Mouse (Mus musculus) heart, embryonic 11.5 days (tissue): ENCODE measurements around the gene Pskh1. TPM values are rescaled to one million over a fixed set of nuclear protein-coding genes. Genes with fewer than 3 reads are reported as not detected.

Experiments used
- ATAC-seq: fragments of 200-750 bp; cut with Nextera tagmentation; replicated peaks from 2 replicates; pipeline ENCODE4 v1.8.0; 2017; ENCODE audit warnings: moderate library complexity; ENCODE audit not compliant: insufficient number of reproducible peaks, low FRiP score, low TSS enrichment
- H3K27ac ChIP-seq: fragments of 300-500 bp; sonication (generic); 2 replicates; pipeline ENCODE4 v1.5.1; 2014; ENCODE audit warnings: mild to moderate bottlenecking, low read depth, low read length
- H3K27me3 ChIP-seq: fragments of 300-500 bp; sonication (generic); 2 replicates; pipeline ENCODE4 v1.6.1; 2014; ENCODE audit warnings: mild to moderate bottlenecking, low read length, mixed read lengths; ENCODE audit not compliant: control insufficient read depth, insufficient read depth
- H3K36me3 ChIP-seq: fragments of 300-500 bp; sonication (generic); 2 replicates; pipeline ENCODE4 v1.6.1; 2014; ENCODE audit warnings: mild to moderate bottlenecking, low read length, moderate library complexity, mixed read lengths; ENCODE audit not compliant: control insufficient read depth, insufficient read depth
- H3K4me1 ChIP-seq: fragments of 300-500 bp; sonication (generic); 2 replicates; pipeline ENCODE4 v1.6.1; 2014; ENCODE audit warnings: low read length; ENCODE audit not compliant: control insufficient read depth, insufficient read depth
- H3K4me2 ChIP-seq: fragments of 300-500 bp; sonication (generic); 2 replicates; pipeline ENCODE4 v1.6.1; 2014; ENCODE audit warnings: mild to moderate bottlenecking, moderate library complexity
- H3K4me3 ChIP-seq: fragments of 300-500 bp; sonication (generic); 2 replicates; pipeline ENCODE4 v1.5.1; 2014; ENCODE audit warnings: low read depth, low read length
- H3K9ac ChIP-seq: fragments of 300-500 bp; sonication (generic); 2 replicates; pipeline ENCODE4 v1.6.1; 2014; ENCODE audit warnings: mild to moderate bottlenecking, low read depth, low read length, moderate library complexity
- H3K9me3 ChIP-seq: fragments of 300-500 bp; sonication (generic); replicated peaks from 2 replicates; pipeline ENCODE4 v1.6.1; 2016; ENCODE audit warnings: low read length; ENCODE audit not compliant: control insufficient read depth
- WGBS: fragments of 180-500 bp; shearing (Covaris S2); extraction: QIAGEN DNeasy Blood & Tissue Kit; methylation state at CpG from one replicate; pipeline ENCODE4 v1.1.7; 2014; ENCODE audit not compliant: insufficient replicate concordance; 5-methylcytosine and 5-hydroxymethylcytosine counted together
- polyA plus RNA-seq: library from polyadenylated mRNA; unstranded; fragments of >200 nt; fragmentation: Nextera tagmentation; extraction: Ambion mirVana; gene quantifications from 2 replicates; pipeline ENCODE4 v1.2.1, GENCODE M21; 2014

Gene Pskh1
- 14.7 and 17.4 TPM in 2 replicates for polyA plus RNA-seq

- H3K4me1 ChIP-seq, result peaks cover 5% of the 10 kb centered on the region
- ATAC-seq, result peak; percentile 88
- no peaks in the 10 kb centered on the region for H3K9me3 ChIP-seq
- peak within 1 kb of the TSS; percentile 100 for H3K9ac ChIP-seq
- no peaks in the 10 kb centered on the region for H3K36me3 ChIP-seq
- under 1% methylated on average over 68 of the region's 68 CpGs for WGBS
- peak within 1 kb of the TSS; percentile 92 for H3K4me2 ChIP-seq
- no peaks in the 10 kb centered on the region for H3K27me3 ChIP-seq
- peak within 1 kb of the TSS; percentile 79 for H3K4me3 ChIP-seq
- peak within 1 kb of the TSS; percentile 82 for H3K27ac ChIP-seq
Measured at GRCm38 (mm10) chr8:105900180-105900940, at the start of gene Pskh1. TSS of gene Pskh1 (plus strand) at chr8:105900441.

- no peak for ATAC-seq
- peak overlapping the region; percentile 24 for H3K4me3 ChIP-seq
- peaks cover 8% of the 10 kb centered on the region for H3K4me1 ChIP-seq
- H3K9me3 ChIP-seq, result no peaks in the 10 kb centered on the region
- 83% methylated on average over 7 of the region's 7 CpGs for WGBS
- no peaks in the 10 kb centered on the region for H3K27me3 ChIP-seq
- H3K27ac ChIP-seq, result no peak overlapping the region
- H3K36me3 ChIP-seq, result peaks cover 19% of the 10 kb centered on the region
- H3K4me2 ChIP-seq, result peak overlapping the region; percentile 57
- H3K9ac ChIP-seq, result peak overlapping the region; percentile 24; the same call in 1 of the 2 replicates
Measured at GRCm38 (mm10) chr8:105850611-105851010, 49.6 kb upstream of the Pskh1 start.

- peak; percentile 75 for ATAC-seq
- Histone ChIP-seq H3K4me1 (peaks cover 19% of the 10 kb centered on the region), H3K9ac (peak overlapping the region; percentile 86), H3K27ac (peak overlapping the region; percentile 71), H3K27me3 (no peaks in the 10 kb centered on the region), H3K4me2 (peak overlapping the region; percentile 67), H3K36me3 (peaks cover 11% of the 10 kb centered on the region), H3K9me3 (no peaks in the 10 kb centered on the region), H3K4me3 (peak overlapping the region; percentile 81)
- WGBS, result under 1% methylated on average over 34 of the region's 34 CpGs
Measured at GRCm38 (mm10) chr8:105851651-105852143, 48.5 kb upstream of the Pskh1 start.

- H3K4me2 ChIP-seq, result no peak overlapping the region; the same call in 1 of the 2 replicates
- H3K27ac ChIP-seq, result no peak overlapping the region
- H3K9me3 ChIP-seq, result no peaks in the 10 kb centered on the region
Measured at GRCm38 (mm10) chr8:105852146-105852729, 48.0 kb upstream of the Pskh1 start.

GRCm38 (mm10) chr8:105853178-105853577, 47.1 kb upstream of the Pskh1 start, which contains the start of gene Cenpt:
TSS of gene Cenpt (minus strand) at chr8:105853278.
- no peaks in the 10 kb centered on the region for H3K9me3 ChIP-seq
- H3K36me3 ChIP-seq, result peaks cover 4% of the 10 kb centered on the region; the same call in 1 of the 2 replicates
- 84% methylated on average over 3 of the region's 3 CpGs for WGBS
- no peak for ATAC-seq
- H3K9ac ChIP-seq, result no peak within 1 kb of the TSS
- H3K4me2 ChIP-seq, result no peak within 1 kb of the TSS
- H3K27me3 ChIP-seq, result no peaks in the 10 kb centered on the region
- H3K27ac ChIP-seq, result no peak within 1 kb of the TSS
- H3K4me1 ChIP-seq, result peaks cover 29% of the 10 kb centered on the region
- H3K4me3 ChIP-seq, result no peak within 1 kb of the TSS

More at GRCm38 (mm10) chr8:105852146-105852729, 48.0 kb upstream of the Pskh1 start:
- no peak overlapping the region for H3K9ac ChIP-seq
- H3K4me1 ChIP-seq, result peaks cover 24% of the 10 kb centered on the region
- H3K27me3 ChIP-seq, result no peaks in the 10 kb centered on the region
- peaks cover 6% of the 10 kb centered on the region; the same call in 1 of the 2 replicates for H3K36me3 ChIP-seq
- ATAC-seq, result no peak
- WGBS, result 78% methylated on average over 12 of the region's 12 CpGs
- peak overlapping the region; percentile 81; the same call in 1 of the 2 replicates for H3K4me3 ChIP-seq

- H3K27me3 ChIP-seq, result no peaks in the 10 kb centered on the region
- no peaks in the 10 kb centered on the region for H3K36me3 ChIP-seq
- H3K9ac ChIP-seq, result peak overlapping the region; percentile 90
- WGBS, result 26% methylated on average over 8 of the region's 8 CpGs
- no peak for ATAC-seq
- H3K4me2 ChIP-seq, result peak overlapping the region; percentile 47
- peaks cover 31% of the 10 kb centered on the region for H3K4me1 ChIP-seq
- H3K9me3 ChIP-seq, result no peaks in the 10 kb centered on the region
- no peak overlapping the region for H3K27ac ChIP-seq
- H3K4me3 ChIP-seq, result peak overlapping the region; percentile 83
Measured at GRCm38 (mm10) chr8:105854303-105854702, 45.9 kb upstream of the Pskh1 start.

- H3K9me3 ChIP-seq, result no peaks in the 10 kb centered on the region
- H3K27me3 ChIP-seq, result no peaks in the 10 kb centered on the region
- H3K4me2 ChIP-seq, result peak within 1 kb of the TSS; percentile 99
- no peaks in the 10 kb centered on the region for H3K36me3 ChIP-seq
- under 1% methylated on average over 43 of the region's 43 CpGs for WGBS
- H3K9ac ChIP-seq, result peak within 1 kb of the TSS; percentile 90
- H3K27ac ChIP-seq, result peak within 1 kb of the TSS; percentile 86
- H3K4me1 ChIP-seq, result peaks cover 35% of the 10 kb centered on the region
- peak within 1 kb of the TSS; percentile 83 for H3K4me3 ChIP-seq
- ATAC-seq, result peak; percentile 90
Measured at GRCm38 (mm10) chr8:105854715-105855216, 45.5 kb upstream of the Pskh1 start, which contains the start of gene Thap11. TSS of gene Thap11 (plus strand) at chr8:105855132.
